Mouse (Mus musculus) liver, embryonic 11.5 days (tissue): ENCODE measurements around the gene Rhoh. TPM values are rescaled to one million over a fixed set of nuclear protein-coding genes. Genes with fewer than 3 reads are reported as not detected.
A peak's percentile ranks its signal among the peaks of the same experiment; 100 is the strongest.

Source experiments
- ATAC-seq: fragments of 200-750 bp; cut with Nextera tagmentation; replicated peaks from 2 replicates; pipeline ENCODE4 v1.8.0; 2017; ENCODE audit warnings: moderate number of reproducible peaks, mild to moderate bottlenecking, moderate TSS enrichment, moderate library complexity; ENCODE audit not compliant: low FRiP score
- DNase-seq: peaks from one replicate; pipeline ENCODE4 v3.0.0-alpha.2; 2017; ENCODE audit warnings: low spot score
- H3K27ac ChIP-seq: fragments of 300-500 bp; sonication (generic); 2 replicates; pipeline ENCODE4 v1.5.1; 2014; ENCODE audit warnings: mild to moderate bottlenecking, low read depth, low read length, control low read depth
- H3K27me3 ChIP-seq: fragments of 300-500 bp; sonication (generic); replicated peaks from 2 replicates; pipeline ENCODE4 v1.6.1; 2014; ENCODE audit warnings: low read length, mixed read lengths; ENCODE audit not compliant: control insufficient read depth, insufficient read depth
- H3K36me3 ChIP-seq: fragments of 300-500 bp; sonication (generic); 2 replicates; pipeline ENCODE4 v1.6.1; 2014; ENCODE audit warnings: mild to moderate bottlenecking, low read length, moderate library complexity, mixed read lengths; ENCODE audit not compliant: control insufficient read depth, insufficient read depth
- H3K4me1 ChIP-seq: fragments of 300-500 bp; sonication (generic); replicated peaks from 2 replicates; pipeline ENCODE4 v1.6.1; 2014; ENCODE audit warnings: low read length, mixed read lengths; ENCODE audit not compliant: control insufficient read depth, insufficient read depth
- H3K4me2 ChIP-seq: fragments of 300-500 bp; sonication (generic); 2 replicates; pipeline ENCODE4 v1.6.1; 2014; ENCODE audit warnings: mild to moderate bottlenecking, control low read depth, moderate library complexity
- H3K4me3 ChIP-seq: fragments of 300-500 bp; sonication (generic); 2 replicates; pipeline ENCODE4 v1.5.1; 2014; ENCODE audit warnings: low read depth, low read length, control low read depth
- H3K9ac ChIP-seq: fragments of 300-500 bp; sonication (generic); 2 replicates; pipeline ENCODE4 v1.6.1; 2014; ENCODE audit warnings: low read depth, low read length, control low read depth
- H3K9me3 ChIP-seq: fragments of 300-500 bp; sonication (generic); 2 replicates; pipeline ENCODE4 v1.6.1; 2016; ENCODE audit warnings: low read length, inconsistent platforms, mixed read lengths; ENCODE audit not compliant: control insufficient read depth
- WGBS: fragments of 180-500 bp; shearing (Covaris S2); extraction: QIAGEN DNeasy Blood & Tissue Kit; methylation state at CpG from one replicate; pipeline ENCODE4 v1.1.7; 2014; 5-methylcytosine and 5-hydroxymethylcytosine counted together
- polyA plus RNA-seq: library from polyadenylated mRNA; unstranded; fragments of >200 nt; fragmentation: Nextera tagmentation; extraction: Ambion mirVana; gene quantifications from 2 replicates; pipeline ENCODE4 v1.2.1, GENCODE M21; 2014

Gene Rhoh
- polyA plus RNA-seq, 1 experiment from 2014 or later = 2.4 TPM

DNA sequence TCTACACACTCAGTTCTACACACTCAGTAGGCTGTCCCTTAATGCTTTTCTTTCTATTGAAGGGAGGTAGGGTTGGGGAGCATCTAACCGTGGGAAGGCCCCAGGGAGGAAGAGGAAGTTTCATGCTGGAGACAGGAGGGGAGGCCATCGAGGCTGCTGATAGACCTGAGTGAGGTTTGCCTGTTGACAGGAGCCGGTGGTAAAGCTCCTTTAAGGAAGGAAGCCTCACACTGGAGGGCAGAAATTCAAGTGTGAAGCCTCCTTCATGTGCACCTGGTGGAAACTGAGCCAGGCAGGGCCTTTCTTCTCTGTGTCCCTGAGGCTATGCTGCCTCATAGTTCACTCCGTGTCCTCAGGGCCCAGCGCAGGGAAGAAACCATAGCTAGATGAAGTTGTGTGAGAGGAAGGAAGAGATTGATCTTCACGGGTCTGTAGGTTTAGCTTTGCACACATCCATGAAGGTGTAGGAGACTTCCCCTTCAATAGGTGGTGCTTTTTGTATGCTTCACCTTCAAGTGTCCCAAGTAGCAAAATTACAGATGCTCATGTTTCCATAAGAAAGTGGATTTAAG lies 34.2 kb downstream of the Rhoh start:
- 49% methylated on average over 6 of the region's 6 CpGs for WGBS
- H3K9ac ChIP-seq = no peak overlapping the region
- H3K9me3 ChIP-seq = no peaks in the 10 kb centered on the region
- H3K4me3 ChIP-seq = no peak overlapping the region
- H3K27ac ChIP-seq = no peak overlapping the region
- H3K27me3 ChIP-seq = no peaks in the 10 kb centered on the region
- ATAC-seq = no peak
- no peak for DNase-seq
- peaks cover 2% of the 10 kb centered on the region; the same call in 1 of the 2 replicates for H3K4me1 ChIP-seq
- no peak overlapping the region for H3K4me2 ChIP-seq
- no peaks in the 10 kb centered on the region for H3K36me3 ChIP-seq

DNA sequence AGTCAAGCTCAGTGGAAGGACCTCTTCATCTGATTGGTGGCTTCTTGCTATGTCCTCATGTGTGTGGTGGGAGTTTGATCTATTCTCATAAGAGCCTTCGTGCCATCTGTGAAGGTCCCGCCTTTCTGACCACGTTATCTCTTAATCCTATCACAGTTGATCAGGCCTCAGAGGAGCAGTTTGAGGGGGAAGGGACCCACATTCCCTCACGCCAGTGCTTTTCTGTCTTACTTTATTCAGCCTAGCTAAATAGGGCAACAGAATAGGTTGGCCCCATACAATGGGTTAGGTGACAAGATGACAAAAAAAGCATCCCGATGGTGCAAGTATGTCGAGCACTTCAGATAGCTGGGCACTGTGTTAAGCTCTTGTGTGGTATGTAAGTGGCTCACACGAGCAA lies 34.8 kb downstream of the Rhoh start:
- H3K36me3 ChIP-seq = no peaks in the 10 kb centered on the region
- no peak overlapping the region for H3K4me2 ChIP-seq
- H3K27me3 ChIP-seq = no peaks in the 10 kb centered on the region
- H3K4me3 ChIP-seq = no peak overlapping the region
- H3K27ac ChIP-seq = no peak overlapping the region
- H3K9ac ChIP-seq = no peak overlapping the region
- H3K4me1 ChIP-seq = peaks cover 8% of the 10 kb centered on the region
- WGBS = 66% methylated on average over 7 of the region's 7 CpGs
- no peak for ATAC-seq
- no peaks in the 10 kb centered on the region for H3K9me3 ChIP-seq
- no peak for DNase-seq

DNA sequence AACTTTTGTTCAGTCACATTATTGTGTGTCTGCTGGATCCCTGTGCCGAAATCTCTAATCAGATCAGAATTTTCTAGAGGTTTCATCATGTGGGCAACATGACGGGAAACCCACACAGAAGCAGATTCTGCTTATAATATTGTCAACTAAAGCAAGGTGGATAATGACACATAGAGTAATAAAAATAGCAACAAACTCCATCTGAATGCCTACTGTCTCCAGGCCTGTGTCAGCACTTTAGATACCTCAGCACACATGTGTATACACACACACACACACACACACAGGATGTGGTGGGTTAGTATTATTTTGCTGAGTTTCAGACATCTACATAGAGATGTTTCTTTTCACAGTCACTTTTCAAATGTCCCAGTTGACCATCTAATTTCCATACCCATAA lies 36.7 kb downstream of the Rhoh start:
- Histone ChIP-seq H3K4me3 (no peak overlapping the region), H3K9me3 (no peaks in the 10 kb centered on the region), H3K4me1 (peaks cover 12% of the 10 kb centered on the region), H3K4me2 (no peak overlapping the region), H3K9ac (no peak overlapping the region), H3K27ac (no peak overlapping the region), H3K36me3 (no peaks in the 10 kb centered on the region), H3K27me3 (no peaks in the 10 kb centered on the region)
- ATAC-seq (no peak), DNase-seq (no peak)
- WGBS = 81% methylated on average over 2 of the region's 2 CpGs

DNA sequence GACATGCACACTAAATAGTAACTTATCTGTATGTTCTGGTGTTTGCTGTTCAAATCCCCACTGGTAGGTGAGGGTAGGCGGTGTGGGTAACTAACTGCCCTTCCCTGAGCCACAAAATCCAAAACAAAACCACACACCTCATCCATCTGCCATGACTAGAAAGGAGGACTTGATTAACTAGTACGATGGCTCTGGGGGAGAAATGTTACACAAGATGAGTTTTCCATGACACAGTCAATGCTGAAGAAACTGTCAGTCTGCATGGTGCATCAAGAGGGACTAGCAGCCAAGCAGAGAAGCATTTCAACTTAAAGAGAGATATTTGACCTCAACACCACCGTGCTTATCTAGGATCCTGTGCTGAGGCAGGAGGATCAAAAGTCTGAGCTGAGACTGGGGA lies 37.7 kb downstream of the Rhoh start:
- 60% methylated on average over 3 of the region's 3 CpGs for WGBS
- H3K4me3 ChIP-seq = no peak overlapping the region
- H3K27ac ChIP-seq = no peak overlapping the region
- peaks cover 12% of the 10 kb centered on the region for H3K4me1 ChIP-seq
- no peaks in the 10 kb centered on the region for H3K36me3 ChIP-seq
- DNase-seq (no peak), ATAC-seq (no peak)
- H3K9me3 ChIP-seq = no peaks in the 10 kb centered on the region
- no peak overlapping the region for H3K4me2 ChIP-seq
- no peaks in the 10 kb centered on the region for H3K27me3 ChIP-seq
- H3K9ac ChIP-seq = no peak overlapping the region

DNA sequence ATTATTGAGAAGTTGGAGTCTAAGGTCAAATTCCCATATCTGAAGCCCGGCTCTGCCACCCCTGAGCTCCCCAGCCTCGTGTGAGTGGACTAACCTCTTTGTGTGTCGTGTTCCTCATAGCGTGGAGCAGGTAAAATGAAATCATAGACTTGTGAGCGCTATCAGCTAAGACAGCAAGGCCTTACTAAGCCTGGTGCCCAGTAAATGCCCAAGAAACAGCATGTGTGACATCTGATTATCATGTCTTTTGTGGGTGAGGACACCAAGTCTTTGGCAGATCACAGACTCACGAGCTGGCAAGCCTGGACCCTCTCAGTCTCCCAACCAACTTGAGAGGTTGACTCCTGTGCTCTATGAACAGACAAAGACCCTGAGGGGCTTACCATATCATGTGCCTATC lies 39.1 kb downstream of the Rhoh start:
- H3K27me3 ChIP-seq = no peaks in the 10 kb centered on the region
- DNase-seq (no peak), ATAC-seq (no peak)
- WGBS = 69% methylated on average over 6 of the region's 6 CpGs
- H3K27ac ChIP-seq = no peak overlapping the region
- H3K36me3 ChIP-seq = no peaks in the 10 kb centered on the region
- H3K4me1 ChIP-seq = peaks cover 12% of the 10 kb centered on the region
- no peak overlapping the region for H3K9ac ChIP-seq
- H3K4me3 ChIP-seq = no peak overlapping the region
- H3K4me2 ChIP-seq = no peak overlapping the region
- no peaks in the 10 kb centered on the region; the same call in 1 of the 2 replicates for H3K9me3 ChIP-seq

DNA sequence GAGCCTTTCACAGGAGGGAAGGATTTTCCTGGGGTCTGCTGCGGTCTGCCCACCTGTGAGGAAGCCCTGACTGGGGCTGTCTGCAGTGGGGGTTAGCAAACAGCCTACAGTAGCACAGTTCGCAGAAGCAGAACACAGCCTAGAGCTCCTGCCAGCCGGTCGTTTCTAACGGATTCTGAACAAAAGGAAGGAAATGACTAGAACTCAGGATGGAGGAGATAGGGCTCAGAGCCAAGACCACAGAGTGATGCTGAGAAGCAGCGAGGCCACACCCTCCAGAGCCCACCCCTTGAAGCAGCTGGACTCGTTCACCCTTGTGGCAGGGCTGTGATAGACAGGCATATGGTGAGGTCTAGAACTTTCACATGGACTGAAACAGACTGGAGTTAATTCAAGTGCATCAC lies 39.9 kb downstream of the Rhoh start:
- 40% methylated on average over 7 of the region's 7 CpGs for WGBS
- Histone ChIP-seq H3K9ac (no peak overlapping the region), H3K27ac (no peak overlapping the region), H3K27me3 (no peaks in the 10 kb centered on the region), H3K4me2 (peak overlapping the region; percentile 27; the same call in 1 of the 2 replicates), H3K4me3 (no peak overlapping the region), H3K4me1 (peaks cover 12% of the 10 kb centered on the region), H3K9me3 (no peaks in the 10 kb centered on the region; the same call in 1 of the 2 replicates), H3K36me3 (no peaks in the 10 kb centered on the region)
- peak; percentile 49 for DNase-seq
- ATAC-seq = peak; percentile 85

DNA sequence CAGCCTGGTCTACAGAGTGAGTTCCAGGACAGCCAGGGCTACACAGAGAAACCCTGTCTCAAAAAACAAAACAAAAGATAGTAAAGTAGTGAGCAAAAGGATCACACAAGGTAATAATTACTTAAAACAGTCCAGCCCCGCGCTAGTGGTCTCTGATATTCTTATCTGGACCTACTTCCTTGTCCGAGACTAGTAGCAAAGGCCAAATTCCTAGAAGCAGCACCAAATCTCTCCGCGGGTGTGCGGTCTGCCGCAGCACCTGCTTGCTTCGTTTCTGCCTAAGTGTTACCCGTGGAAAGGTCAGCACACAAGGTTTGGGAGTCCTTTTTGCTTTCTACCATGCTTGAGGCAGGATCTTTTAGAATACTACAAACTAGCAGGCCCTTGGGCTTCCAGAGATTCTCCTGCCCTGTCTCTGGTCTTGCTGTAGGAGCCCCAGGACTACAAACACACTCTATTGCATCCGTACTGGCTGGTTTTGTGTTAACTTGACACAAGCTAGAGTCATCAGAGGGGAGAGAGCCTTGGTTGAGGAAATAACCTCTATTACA lies 40.9 kb downstream of the Rhoh start:
- WGBS = 57% methylated on average over 10 of the region's 10 CpGs

DNA sequence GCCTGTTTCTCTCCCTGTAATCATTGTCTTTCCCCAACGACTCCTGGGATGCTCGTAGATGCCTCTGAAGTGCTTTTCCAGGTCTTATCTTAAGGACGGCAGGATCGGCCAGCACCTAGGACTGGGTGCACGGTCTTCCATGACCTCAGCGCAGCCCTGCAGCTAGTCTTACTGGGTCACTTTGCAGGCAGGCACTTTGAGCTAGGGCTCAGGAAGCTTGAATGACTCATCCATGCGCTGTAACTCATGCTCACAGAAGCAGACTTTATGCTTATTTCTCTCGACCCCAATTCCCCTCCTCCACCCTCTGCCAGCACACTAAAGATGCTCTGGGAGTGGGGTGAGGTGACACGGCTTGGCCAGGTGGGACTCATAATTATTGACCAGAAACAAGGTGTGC lies 41.8 kb downstream of the Rhoh start:
- no peaks in the 10 kb centered on the region for H3K27me3 ChIP-seq
- H3K4me1 ChIP-seq = peaks cover 12% of the 10 kb centered on the region
- 79% methylated on average over 9 of the region's 9 CpGs for WGBS
- no peak overlapping the region for H3K4me2 ChIP-seq
- H3K4me3 ChIP-seq = no peak overlapping the region
- H3K36me3 ChIP-seq = no peaks in the 10 kb centered on the region
- no peak for DNase-seq
- no peak for ATAC-seq
- no peak overlapping the region for H3K27ac ChIP-seq
- no peaks in the 10 kb centered on the region; the same call in 1 of the 2 replicates for H3K9me3 ChIP-seq
- H3K9ac ChIP-seq = no peak overlapping the region

More for the DNA sequence above, 40.9 kb downstream of the Rhoh start:
- no peak overlapping the region for H3K27ac ChIP-seq
- H3K4me2 ChIP-seq = no peak overlapping the region
- DNase-seq = no peak
- H3K4me1 ChIP-seq = peaks cover 12% of the 10 kb centered on the region
- no peak overlapping the region for H3K4me3 ChIP-seq
- ATAC-seq = no peak
- no peaks in the 10 kb centered on the region for H3K27me3 ChIP-seq
- no peaks in the 10 kb centered on the region; the same call in 1 of the 2 replicates for H3K9me3 ChIP-seq
- H3K36me3 ChIP-seq = no peaks in the 10 kb centered on the region
- H3K9ac ChIP-seq = no peak overlapping the region

DNA sequence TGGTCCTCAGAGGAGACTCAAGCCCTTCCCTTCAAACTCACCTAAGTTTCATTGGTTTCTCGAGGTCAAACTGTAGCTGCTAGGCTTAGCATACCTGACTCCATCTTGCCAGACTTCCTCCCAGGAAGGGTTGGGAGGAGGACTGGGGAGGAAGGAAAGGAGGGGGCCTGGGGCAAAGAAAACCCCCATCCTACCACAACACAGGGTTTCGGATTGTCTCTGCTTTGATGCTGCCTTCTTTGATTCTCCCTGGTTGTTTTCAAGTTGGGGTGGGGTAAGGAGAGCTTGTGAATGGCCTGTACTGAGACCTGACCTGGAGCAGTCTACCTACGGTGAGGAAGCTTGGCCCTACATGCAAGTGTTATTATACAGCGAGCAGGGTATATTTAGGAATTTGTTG lies 43.5 kb downstream of the Rhoh start:
- Histone ChIP-seq H3K9ac (no peak overlapping the region), H3K4me1 (peaks cover 12% of the 10 kb centered on the region), H3K27me3 (no peaks in the 10 kb centered on the region), H3K4me3 (no peak overlapping the region), H3K36me3 (no peaks in the 10 kb centered on the region), H3K27ac (no peak overlapping the region), H3K4me2 (no peak overlapping the region), H3K9me3 (no peaks in the 10 kb centered on the region; the same call in 1 of the 2 replicates)
- no peak for ATAC-seq
- WGBS = 78% methylated on average over 4 of the region's 4 CpGs
- no peak for DNase-seq
